Mouse (Mus musculus) intestine, postnatal 0 days (tissue): ENCODE data around the gene Rngtt. TPM values are rescaled to one million over a fixed set of nuclear protein-coding genes. Genes with fewer than 3 reads are reported as not detected.

Experiments used
- ATAC-seq: fragments of 200-750 bp; cut with Nextera tagmentation; 2 replicates; pipeline ENCODE4 v1.8.0; 2017; ENCODE audit warnings: mild to moderate bottlenecking, moderate TSS enrichment, moderate library complexity
- H3K27ac ChIP-seq: fragments of 300-500 bp; sonication (generic); 2 replicates; pipeline ENCODE4 v1.5.1; 2014; ENCODE audit warnings: mild to moderate bottlenecking, low read depth, low read length, moderate library complexity
- H3K27me3 ChIP-seq: fragments of 300-500 bp; sonication (generic); replicated peaks from 2 replicates; pipeline ENCODE4 v1.6.1; 2014; ENCODE audit warnings: low read length, mixed read lengths; ENCODE audit not compliant: control insufficient read depth, insufficient read depth
- H3K36me3 ChIP-seq: fragments of 300-500 bp; sonication (generic); 2 replicates; pipeline ENCODE4 v1.6.1; 2014; ENCODE audit warnings: mild to moderate bottlenecking, moderate library complexity; ENCODE audit not compliant: control insufficient read depth, insufficient read depth
- H3K4me1 ChIP-seq: fragments of 300-500 bp; sonication (generic); replicated peaks from 2 replicates; pipeline ENCODE4 v1.6.1; 2014; ENCODE audit warnings: antibody characterized with exemption, low read length, mixed read lengths; ENCODE audit not compliant: control insufficient read depth, insufficient read depth
- H3K4me2 ChIP-seq: fragments of 300-500 bp; sonication (generic); replicated peaks from 2 replicates; pipeline ENCODE4 v1.6.1; 2014; ENCODE audit warnings: low read depth, mild to moderate bottlenecking, moderate library complexity
- H3K4me3 ChIP-seq: fragments of 300-500 bp; sonication (generic); 2 replicates; pipeline ENCODE4 v1.5.1; 2014; ENCODE audit warnings: low read depth, low read length
- H3K9ac ChIP-seq: fragments of 300-500 bp; sonication (generic); 2 replicates; pipeline ENCODE4 v1.6.1; 2014; ENCODE audit warnings: mild to moderate bottlenecking, low read depth, low read length
- H3K9me3 ChIP-seq: fragments of 300-500 bp; sonication (generic); 2 replicates; pipeline ENCODE4 v1.6.1; 2016; ENCODE audit warnings: mixed run types; ENCODE audit not compliant: control insufficient read depth
- CTCF ChIP-seq: sonication (generic); IDR thresholded peaks from 2 replicates; pipeline ENCODE4 v1.5.1; 2016; ENCODE audit warnings: low read depth, mild to moderate bottlenecking, control low read depth, antibody characterized with exemption, moderate library complexity
- WGBS: fragments of 180-500 bp; shearing (Covaris S2); extraction: QIAGEN DNeasy Blood & Tissue Kit; methylation state at CpG from one replicate; pipeline ENCODE4 v1.1.7; 2014; 5-methylcytosine and 5-hydroxymethylcytosine counted together
- polyA plus RNA-seq: library from polyadenylated mRNA; unstranded; fragments of >200 nt; fragmentation: Nextera tagmentation; extraction: Ambion mirVana; gene quantifications from 2 replicates; pipeline ENCODE4 v1.2.1, GENCODE M21; 2015

Gene Rngtt
- polyA plus RNA-seq, 1 experiment from 2014 or later: 7.7 TPM

DNA sequence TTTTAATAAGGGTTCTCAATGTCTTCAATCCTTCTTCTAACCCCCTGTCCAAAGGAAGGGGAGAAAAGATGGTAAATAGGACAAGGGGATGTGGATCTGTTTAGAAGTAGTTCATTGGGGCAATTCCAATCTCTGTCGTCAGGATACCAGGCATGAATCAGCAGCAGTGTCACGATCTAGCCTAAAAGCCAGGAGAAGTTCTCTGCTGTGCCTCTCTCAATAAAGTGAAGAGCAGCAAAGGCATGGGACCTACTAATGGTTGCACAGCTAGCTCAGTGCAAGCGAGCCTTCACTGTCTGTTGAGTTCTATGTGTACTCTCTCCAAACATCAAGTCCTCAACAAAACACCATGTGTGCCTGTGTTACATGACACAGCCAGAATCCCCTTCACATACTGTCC is 158.0 kb downstream of the Rngtt start:
- H3K27me3 ChIP-seq: no peaks in the 10 kb centered on the region
- H3K9me3 ChIP-seq: no peaks in the 10 kb centered on the region
- no peak overlapping the region for H3K4me2 ChIP-seq
- no peaks in the 10 kb centered on the region for H3K36me3 ChIP-seq
- no peak for ATAC-seq
- TF ChIP-seq CTCF: no peak
- no peak overlapping the region for H3K4me3 ChIP-seq
- H3K4me1 ChIP-seq: no peaks in the 10 kb centered on the region
- WGBS: 87% methylated on average over 3 of the region's 3 CpGs
- H3K27ac ChIP-seq: no peak overlapping the region
- H3K9ac ChIP-seq: no peak overlapping the region

DNA sequence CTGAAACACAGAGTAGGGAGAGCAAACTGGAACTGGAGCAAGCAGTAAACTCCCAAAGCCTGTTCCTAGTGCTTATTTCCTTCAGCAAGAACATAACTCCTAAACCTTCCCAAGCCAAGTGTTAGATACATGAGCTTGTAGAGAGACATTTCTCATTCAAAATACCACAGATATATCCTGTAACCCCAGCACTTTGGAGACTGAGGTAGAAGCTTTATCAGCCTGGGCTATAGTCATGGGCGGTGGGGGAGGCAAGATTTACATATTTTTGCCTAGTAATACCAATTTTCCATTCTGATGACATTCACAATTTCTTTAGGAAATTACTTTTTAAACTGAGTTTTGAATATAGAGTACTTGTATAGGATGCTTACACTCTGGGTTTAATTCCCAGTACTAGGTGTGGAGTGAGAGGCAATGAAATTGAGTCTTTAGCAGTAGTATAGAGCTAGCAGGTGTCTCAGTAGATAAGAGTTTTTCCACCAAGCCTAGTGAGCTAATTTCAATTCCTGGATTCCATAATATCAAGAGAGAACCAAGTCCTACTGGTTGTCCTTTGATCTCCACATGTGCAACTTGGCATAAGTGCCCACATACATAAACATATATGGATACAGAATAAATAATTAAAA is 160.7 kb downstream of the Rngtt start:
- no peaks in the 10 kb centered on the region for H3K27me3 ChIP-seq
- 94% methylated on average over 1 of the region's 1 CpGs for WGBS
- H3K36me3 ChIP-seq: no peaks in the 10 kb centered on the region
- H3K4me2 ChIP-seq: no peak overlapping the region
- H3K9ac ChIP-seq: no peak overlapping the region
- TF ChIP-seq CTCF: no peak
- H3K4me1 ChIP-seq: no peaks in the 10 kb centered on the region
- H3K9me3 ChIP-seq: no peaks in the 10 kb centered on the region
- H3K4me3 ChIP-seq: no peak overlapping the region
- H3K27ac ChIP-seq: no peak overlapping the region
- no peak for ATAC-seq

DNA sequence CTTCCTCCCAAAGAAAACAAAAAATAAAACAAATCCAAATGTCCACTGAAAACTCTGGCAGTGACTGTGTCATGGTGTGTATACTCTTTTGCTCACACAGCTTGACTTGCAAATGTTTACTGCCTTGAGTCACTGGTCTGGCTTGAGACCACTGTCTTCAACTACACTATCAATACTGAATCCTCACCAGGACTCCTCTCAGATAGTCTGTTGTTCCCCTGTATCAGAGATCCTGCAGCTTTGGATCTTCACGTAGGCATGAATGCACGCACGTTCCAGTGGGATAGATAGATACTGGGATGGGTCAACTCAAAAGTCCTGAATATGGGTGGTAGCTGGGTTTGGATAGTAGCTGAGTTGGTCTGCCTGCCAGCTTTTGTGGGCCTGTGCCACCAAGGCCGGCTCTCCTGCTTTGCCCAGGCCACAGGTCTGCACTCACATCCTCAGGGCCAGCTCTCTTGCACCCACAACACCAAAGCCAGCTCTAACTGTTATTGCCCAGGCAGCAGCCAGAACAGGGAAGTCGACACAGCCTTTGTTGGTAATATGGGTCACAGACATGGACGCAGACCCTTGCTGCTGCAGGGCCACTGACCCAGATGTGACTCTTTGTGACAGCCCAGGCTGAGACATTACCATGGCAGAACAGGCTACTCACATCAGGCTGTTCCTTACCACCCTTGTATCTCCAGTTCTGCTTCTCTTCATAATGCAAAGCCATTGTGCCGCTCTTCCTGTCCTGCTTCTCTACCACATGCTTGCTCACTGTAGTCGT is 168.1 kb downstream of the Rngtt start:
- Histone ChIP-seq H3K9ac (no peak overlapping the region), H3K4me3 (no peak overlapping the region), H3K9me3 (no peaks in the 10 kb centered on the region), H3K27me3 (no peaks in the 10 kb centered on the region), H3K27ac (no peak overlapping the region), H3K36me3 (no peaks in the 10 kb centered on the region), H3K4me2 (no peak overlapping the region), H3K4me1 (no peaks in the 10 kb centered on the region)
- no peak for ATAC-seq
- TF ChIP-seq CTCF: no peak
- 93% methylated on average over 8 of the region's 8 CpGs for WGBS

- no peak overlapping the region for H3K4me2 ChIP-seq
- no peaks in the 10 kb centered on the region for H3K4me1 ChIP-seq
- no peak overlapping the region for H3K4me3 ChIP-seq
- no peak for ATAC-seq
- H3K9me3 ChIP-seq: no peaks in the 10 kb centered on the region
- H3K27ac ChIP-seq: no peak overlapping the region
- no peak overlapping the region for H3K9ac ChIP-seq
- H3K27me3 ChIP-seq: no peaks in the 10 kb centered on the region
- H3K36me3 ChIP-seq: no peaks in the 10 kb centered on the region
- no peak for TF ChIP-seq CTCF
Measured at GRCm38 (mm10) chr4:33481721-33482120, 171.6 kb downstream of the Rngtt start.

DNA sequence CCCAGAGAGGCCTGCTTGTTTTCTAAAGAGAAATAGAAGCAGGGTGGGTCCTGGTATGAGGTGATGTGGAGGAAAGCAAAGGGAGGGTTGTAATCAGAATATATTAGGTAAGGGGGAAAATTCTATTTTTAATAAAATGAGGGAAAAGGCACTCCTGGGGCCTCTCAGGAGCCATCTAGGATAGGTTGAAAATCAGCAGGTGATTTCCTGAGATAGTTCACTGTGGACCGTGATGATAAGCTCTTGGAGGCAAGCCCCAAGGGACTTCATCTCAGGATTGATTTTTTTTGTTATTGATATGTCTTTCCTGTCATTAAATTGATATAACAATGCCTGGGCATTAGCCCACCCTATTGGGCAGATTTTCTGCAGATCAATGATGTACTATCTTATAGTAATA is 175.9 kb downstream of the Rngtt start:
- no peak overlapping the region for H3K4me2 ChIP-seq
- no peaks in the 10 kb centered on the region for H3K36me3 ChIP-seq
- H3K4me3 ChIP-seq: no peak overlapping the region
- H3K9me3 ChIP-seq: no peaks in the 10 kb centered on the region
- TF ChIP-seq CTCF: no peak
- WGBS: 57% methylated on average over 1 of the region's 1 CpGs
- H3K9ac ChIP-seq: no peak overlapping the region
- no peak for ATAC-seq
- H3K27ac ChIP-seq: no peak overlapping the region
- H3K4me1 ChIP-seq: no peaks in the 10 kb centered on the region
- H3K27me3 ChIP-seq: no peaks in the 10 kb centered on the region

- no peak for ATAC-seq
- WGBS: 38% methylated on average over 1 of the region's 1 CpGs
- H3K27me3 ChIP-seq: no peaks in the 10 kb centered on the region
- no peak overlapping the region for H3K9ac ChIP-seq
- no peak overlapping the region for H3K27ac ChIP-seq
- no peaks in the 10 kb centered on the region for H3K36me3 ChIP-seq
- no peak overlapping the region for H3K4me3 ChIP-seq
- no peaks in the 10 kb centered on the region for H3K4me1 ChIP-seq
- H3K9me3 ChIP-seq: no peaks in the 10 kb centered on the region
- no peak overlapping the region for H3K4me2 ChIP-seq
- no peak for TF ChIP-seq CTCF
Measured at GRCm38 (mm10) chr4:33491108-33491507, 181.0 kb downstream of the Rngtt start.
